Mouse (Mus musculus): ENCODE data around the gene Robo1.

Gene Robo1

GRCm38 (mm10) chr16:72307537-72308330 lies at the start of gene Robo1:
Gene Robo1 (plus strand): TSS chr16:72308306.
- no peak for DNase-seq

GRCm38 (mm10) chr16:72267839-72268238 lies 40.3 kb upstream of the Robo1 start:
- DNase-seq, result no peak

GRCm38 (mm10) chr16:72276390-72277074 lies 31.6 kb upstream of the Robo1 start:
- no peak for DNase-seq

GRCm38 (mm10) chr16:72308331-72308668 lies 194 bp downstream of the Robo1 start:
- DNase-seq, result no peak

- DNase-seq, result no peak
These were observed 19.2 kb downstream of the Robo1 start for GRCm38 (mm10) chr16:72327321-72327720.

DNA sequence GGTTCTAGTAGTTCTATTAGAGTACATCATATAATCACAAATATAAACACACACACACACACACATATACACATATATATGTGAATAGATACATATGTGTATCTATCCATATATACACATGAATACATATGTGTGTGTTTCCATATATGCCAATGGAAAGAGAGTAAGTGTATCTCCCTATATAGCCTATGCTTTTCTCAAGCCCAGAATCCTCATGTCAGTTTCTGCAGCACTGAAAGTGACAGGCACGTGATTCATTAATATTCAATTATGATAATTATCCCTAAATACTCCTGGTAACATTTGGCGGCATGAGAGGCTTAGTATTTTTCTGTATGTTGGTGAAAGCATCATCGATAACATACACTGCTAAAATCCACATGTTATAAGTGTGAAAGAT lies 20.5 kb downstream of the Robo1 start:
- no peak for DNase-seq

- DNase-seq, result no peak
These were observed 29.7 kb downstream of the Robo1 start for GRCm38 (mm10) chr16:72337757-72338156.

DNA sequence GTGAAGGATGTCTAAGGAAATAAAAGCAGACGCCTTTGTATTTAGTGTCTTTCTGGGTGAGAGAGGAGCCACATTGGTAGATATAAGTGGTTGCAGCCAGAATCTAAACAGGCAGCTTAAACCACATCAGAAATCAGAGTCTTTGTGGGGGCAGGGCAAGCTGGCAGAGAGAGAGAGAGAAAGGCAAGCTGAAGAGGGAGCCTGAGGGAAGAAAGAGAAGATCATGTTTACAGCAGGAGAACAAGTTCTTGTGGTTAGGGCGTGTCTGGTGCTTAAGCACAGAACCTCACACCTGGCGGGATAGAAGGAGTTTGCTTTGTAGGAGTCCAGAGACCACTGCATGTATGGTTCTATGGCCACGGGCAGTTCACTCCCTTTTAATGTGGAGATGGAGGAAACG lies 42.3 kb downstream of the Robo1 start:
- no peak for DNase-seq

DNA sequence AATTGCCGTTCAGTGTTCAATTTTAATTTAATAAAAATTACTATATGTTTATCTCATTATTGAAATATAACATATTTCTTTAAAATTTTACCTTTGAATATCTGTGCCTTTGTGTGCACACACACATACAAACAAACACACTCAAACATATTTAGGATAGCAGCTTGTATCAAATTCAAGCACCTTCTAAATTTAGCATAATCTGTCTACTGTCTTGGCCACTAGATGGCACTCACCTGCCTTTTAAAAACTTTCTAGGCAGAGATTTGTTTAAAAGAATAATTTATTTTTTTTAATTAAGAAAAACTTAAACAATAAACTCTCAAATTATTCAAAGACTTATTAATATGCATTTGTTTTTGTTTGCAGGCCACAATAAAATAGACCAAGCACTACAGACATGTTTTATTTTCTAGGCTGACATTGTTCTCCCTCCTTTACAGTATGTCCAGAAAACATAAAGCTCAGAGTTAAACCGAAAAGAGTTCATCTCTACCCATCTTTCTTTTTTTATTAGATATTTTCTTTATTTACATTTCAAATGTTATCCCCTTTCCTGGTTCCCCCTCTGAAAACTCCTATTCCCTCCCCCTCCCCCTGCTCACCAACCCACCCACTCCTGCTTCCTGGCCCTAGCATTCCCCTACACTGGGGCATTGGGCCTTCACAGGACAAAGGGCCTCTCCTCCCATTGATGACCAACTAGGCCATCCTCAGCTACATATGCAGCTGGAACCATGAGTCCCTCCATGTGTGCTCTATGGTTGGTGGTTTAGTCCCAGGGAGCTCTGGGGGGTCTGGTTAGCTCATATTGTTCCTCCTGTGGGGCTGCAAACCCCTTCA lies 48.6 kb downstream of the Robo1 start:
- peak; percentile 47 for DNase-seq

GRCm38 (mm10) chr16:72376896-72377295 lies 68.8 kb downstream of the Robo1 start:
- no peak for DNase-seq

DNA sequence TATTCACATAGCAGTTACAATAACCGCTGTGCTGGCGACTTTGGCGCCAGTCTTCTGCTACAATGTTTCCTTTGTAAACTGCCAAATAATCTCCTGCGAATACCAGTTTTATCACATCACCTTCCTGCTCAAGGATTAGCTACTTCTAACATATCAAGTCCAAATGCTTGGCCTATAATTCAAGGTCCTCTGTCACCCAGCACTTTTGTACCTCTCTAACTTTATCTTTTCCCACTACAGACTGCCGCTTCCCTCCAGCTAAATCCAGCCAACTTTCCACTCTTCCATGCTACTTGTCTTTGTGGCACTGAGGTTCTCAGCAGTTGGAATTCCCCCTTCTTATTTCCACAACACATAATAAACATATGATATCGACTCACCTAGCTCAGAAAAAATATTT lies 73.7 kb downstream of the Robo1 start:
- no peak for DNase-seq

DNA sequence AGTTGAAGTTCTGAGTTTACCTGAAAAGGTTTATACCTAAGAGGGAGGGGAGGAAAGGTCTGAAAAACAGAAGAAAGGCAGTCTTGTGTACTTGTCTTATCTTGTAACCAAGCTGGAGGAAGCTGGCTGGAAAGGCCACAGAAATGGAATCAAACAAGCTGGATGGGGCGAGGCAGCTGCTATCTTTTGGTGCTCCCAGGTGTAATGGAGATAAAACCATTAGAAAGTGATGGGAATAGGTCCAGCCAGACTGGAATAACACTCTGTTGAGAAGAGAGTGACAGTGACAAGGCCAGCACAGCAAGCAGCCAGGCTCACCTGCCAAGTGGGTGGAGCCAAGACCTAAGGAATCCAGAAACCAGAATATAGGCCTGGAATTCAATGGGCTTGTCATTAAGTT lies 75.5 kb downstream of the Robo1 start:
- DNase-seq, result no peak

DNA sequence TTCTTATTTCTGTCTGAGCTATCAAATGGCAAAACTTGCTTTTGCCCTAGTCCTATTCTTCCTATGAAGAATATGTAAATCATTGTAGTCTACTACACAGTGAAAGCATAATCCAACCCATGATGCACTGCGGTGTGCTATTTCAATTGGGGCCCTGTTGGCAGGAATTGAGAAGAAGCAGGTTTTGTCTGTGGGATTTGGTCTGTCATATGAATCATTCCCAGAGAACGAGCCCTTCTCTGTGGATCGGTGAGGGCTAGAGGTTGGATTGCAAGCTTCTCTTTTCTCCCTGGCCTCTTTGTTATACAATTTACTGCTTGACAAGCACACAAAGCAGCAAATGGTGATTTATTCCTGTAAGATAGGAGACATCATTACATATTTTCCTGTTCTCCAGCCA lies 85.4 kb downstream of the Robo1 start:
- DNase-seq, result no peak

- DNase-seq, result no peak
These were observed 90.7 kb downstream of the Robo1 start for GRCm38 (mm10) chr16:72398811-72399210.

DNA sequence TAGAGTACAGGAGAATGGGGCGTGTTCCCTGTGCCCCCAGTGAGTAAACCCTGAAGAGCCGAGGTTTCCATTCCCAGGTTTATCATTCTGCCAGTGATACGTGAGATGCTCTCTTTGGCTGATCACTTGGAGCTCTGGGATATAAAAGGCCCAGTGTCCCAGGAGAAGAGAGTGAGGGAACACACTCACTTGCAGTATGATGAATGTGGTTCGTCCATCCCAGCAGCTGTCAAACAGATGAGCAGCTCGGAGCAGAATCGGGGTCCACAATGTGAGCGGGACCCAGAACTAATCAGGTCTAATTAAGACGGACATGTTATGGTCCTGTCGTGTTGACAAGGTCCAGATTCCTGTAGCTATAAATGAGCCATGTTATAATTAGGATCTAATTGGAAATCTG lies 94.3 kb downstream of the Robo1 start:
- no peak for DNase-seq

DNA sequence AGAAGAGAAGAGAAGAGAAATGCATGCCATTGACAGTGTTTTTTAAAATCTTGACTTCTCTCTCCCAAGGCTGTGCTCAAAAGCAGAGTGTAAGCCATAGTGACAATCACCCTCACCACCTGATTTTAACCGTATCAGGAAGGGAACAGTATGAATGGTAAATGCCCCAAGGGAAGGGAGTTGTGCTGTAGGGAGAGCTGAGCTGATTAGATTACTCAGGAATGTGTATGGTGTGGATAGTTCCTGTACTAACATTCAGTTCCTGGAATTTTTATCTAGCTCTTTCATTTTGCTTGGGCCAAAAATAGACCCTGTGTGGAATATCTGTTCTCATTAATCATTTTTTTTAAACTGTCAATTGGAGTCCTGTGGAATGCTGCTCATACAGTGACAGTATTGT lies 101.7 kb downstream of the Robo1 start:
- no peak for DNase-seq

GRCm38 (mm10) chr16:72411669-72412270 lies 103.7 kb downstream of the Robo1 start:
- DNase-seq, result no peak

DNA sequence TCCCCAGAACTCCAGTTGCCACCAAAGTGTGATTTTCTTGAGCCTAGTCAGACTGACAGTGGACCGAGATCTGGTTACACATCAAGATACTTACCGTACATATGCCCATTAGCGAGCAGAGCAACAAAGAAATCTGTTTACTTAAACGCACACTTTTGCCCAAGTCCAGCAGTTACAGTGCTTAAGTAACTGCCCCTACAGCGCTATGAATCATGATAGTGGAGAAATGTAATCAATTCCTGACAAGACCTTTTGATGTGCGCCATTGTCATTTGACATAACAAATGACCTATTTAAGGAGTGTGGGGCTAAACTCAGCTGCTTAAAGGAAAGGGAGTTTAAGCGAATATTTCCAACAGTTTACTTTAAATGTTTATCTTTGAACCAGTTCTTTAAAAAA lies 104.8 kb downstream of the Robo1 start:
- DNase-seq, result no peak

- no peak for DNase-seq
These were observed 111.4 kb downstream of the Robo1 start for GRCm38 (mm10) chr16:72419328-72420066.

DNA sequence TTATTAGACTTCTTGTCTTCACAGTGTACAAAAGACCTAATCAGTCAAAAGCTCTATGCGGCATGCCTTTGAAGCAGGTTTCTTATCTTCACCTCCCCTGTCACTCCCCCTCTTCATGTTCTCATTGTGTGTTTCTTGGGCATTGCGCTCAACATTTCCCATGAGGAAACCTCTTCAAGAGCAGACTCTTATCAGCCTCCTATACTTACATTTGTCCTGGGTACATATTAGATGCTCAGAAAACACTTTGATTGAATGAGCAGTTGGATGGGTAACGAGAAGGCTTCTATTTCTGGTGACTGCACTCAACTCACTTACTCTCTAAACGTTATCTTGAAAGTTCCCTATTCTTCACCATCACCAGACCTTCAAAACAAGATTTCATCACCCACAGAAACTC lies 114.3 kb downstream of the Robo1 start:
- peak; percentile 9 for DNase-seq

- no peak for DNase-seq
These were observed 126.3 kb downstream of the Robo1 start for GRCm38 (mm10) chr16:72434396-72434795.

- DNase-seq, result no peak
These were observed 136.5 kb downstream of the Robo1 start for GRCm38 (mm10) chr16:72444428-72445135.

All from lung, postnatal 36 days (tissue).